Mouse (Mus musculus) megakaryocyte, embryonic 14.5 days (primary cell): ENCODE measurements around the gene Pou2f1. TPM values are rescaled to one million over a fixed set of nuclear protein-coding genes. Genes with fewer than 3 reads are reported as not detected.

Source experiments
- H3K27me3 ChIP-seq: replicated peaks from 2 replicates; pipeline ENCODE3; 2012; ENCODE audit warnings: inconsistent platforms
- H3K36me3 ChIP-seq: replicated peaks from 2 replicates; pipeline ENCODE3; 2012; ENCODE audit warnings: low read length, inconsistent platforms, mixed read lengths
- H3K4me1 ChIP-seq: 2 replicates; pipeline ENCODE4 v1.6.1; 2012; ENCODE audit warnings: inconsistent platforms
- H3K4me3 ChIP-seq: replicated peaks from 2 replicates; pipeline ENCODE3; 2012; ENCODE audit warnings: moderate library complexity, mild to moderate bottlenecking, inconsistent platforms
- H3K9me3 ChIP-seq: 2 replicates; pipeline ENCODE4 v1.6.1; 2012; ENCODE audit warnings: inconsistent platforms
- FLI1 ChIP-seq: IDR thresholded peaks from 2 replicates; pipeline ENCODE4 v1.6.1; 2012; ENCODE audit warnings: low read length, inconsistent platforms, mixed read lengths
- GATA1 ChIP-seq: IDR thresholded peaks from 3 replicates; pipeline ENCODE4 v1.6.1; 2012; ENCODE audit warnings: mixed read lengths, low read length, inconsistent platforms, borderline replicate concordance
- polyA plus RNA-seq: library from polyadenylated mRNA; stranded (reverse); fragments of >175 nt; gene quantifications from 2 replicates; pipeline ENCODE4 v1.2.3, GENCODE M21; 2012; ENCODE audit warnings: low replicate concordance; ENCODE audit not compliant: insufficient read depth

The Pou2f1 gene
- polyA plus RNA-seq, 1 experiment = 3.8 TPM

DNA sequence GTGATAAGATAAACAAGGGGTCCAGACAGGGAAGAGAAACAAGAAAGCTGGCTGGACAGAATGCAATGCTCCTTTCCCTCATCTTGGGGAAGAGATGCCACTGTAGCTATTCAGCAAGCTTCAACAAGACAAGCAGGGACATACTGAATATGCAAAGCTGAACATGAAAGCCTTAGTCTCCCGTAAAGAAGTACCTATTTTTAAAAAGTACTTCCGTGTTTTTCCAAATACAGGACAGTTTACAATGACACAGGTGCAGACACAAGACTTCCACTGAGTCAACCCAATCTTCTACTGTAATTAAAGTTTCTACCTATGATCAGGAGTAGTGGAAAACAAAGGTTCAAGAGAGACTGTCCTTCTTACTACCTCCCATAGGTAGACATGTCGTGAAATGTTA, 72.0 kb downstream of the Pou2f1 start:
- no peak for TF ChIP-seq FLI1
- no peak for TF ChIP-seq GATA1
- H3K9me3 ChIP-seq = no peaks in the 10 kb centered on the region
- H3K36me3 ChIP-seq = peaks cover 2% of the 10 kb centered on the region
- H3K4me1 ChIP-seq = peaks cover 18% of the 10 kb centered on the region
- H3K27me3 ChIP-seq = no peaks in the 10 kb centered on the region
- no peak overlapping the region for H3K4me3 ChIP-seq

DNA sequence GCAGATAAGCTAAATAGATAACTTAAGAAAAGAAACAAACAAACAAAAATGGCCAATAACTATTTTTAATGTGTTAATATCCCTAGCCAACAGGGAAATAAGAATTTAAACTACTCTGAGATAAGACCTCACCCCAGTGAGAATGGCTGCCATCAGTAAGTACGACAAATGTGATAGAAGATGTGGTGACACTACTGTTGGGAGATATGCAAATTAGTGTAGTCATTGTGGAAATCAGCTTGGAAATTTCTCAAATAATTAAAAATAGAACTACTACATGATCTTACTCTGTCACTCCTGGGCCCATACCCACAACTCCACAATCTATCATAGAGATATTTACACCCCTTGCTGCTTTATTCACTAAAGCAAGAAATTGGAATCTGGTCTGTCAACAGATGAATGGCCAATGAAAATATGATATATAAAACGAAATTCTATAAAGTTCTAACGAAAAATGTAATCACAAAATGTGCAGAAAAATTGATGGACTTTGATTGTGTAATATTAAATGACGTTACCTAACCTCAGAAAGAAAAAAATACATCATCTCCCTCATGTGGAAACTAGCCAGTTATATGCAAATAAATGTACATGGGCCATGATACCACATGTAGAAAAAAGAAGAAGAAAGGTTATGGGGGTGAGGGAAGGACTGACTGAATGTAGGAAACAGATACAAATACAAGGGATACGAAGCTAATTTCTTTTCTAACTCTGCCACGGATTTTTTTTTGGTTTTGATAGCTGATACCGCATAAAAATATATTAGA, 74.8 kb downstream of the Pou2f1 start:
- Histone ChIP-seq H3K4me3 (no peak overlapping the region), H3K36me3 (peaks cover 2% of the 10 kb centered on the region)
- TF ChIP-seq GATA1 (no peak), FLI1 (no peak)

DNA sequence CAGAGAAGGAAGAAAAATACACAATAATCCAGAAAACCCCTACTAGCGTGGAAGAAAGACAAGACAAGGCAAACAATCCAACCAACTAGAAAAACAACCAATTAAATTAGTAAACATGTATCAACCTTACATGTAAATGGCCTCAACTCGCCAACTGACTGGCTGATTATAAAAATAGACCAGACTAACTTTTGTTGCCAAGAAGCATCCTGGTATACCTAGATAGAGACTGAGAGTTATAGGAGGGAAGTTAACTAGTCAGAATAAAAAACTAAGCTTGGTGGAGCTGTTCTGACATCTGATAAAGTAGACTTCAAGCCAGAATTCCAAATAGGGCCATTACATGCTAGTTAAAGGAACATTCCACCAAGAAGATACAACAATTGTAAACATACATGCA, 77.3 kb downstream of the Pou2f1 start:
- TF ChIP-seq GATA1 = no peak
- TF ChIP-seq FLI1 = no peak
- Histone ChIP-seq H3K9me3 (no peaks in the 10 kb centered on the region), H3K4me3 (no peak overlapping the region), H3K27me3 (no peaks in the 10 kb centered on the region), H3K4me1 (peaks cover 4% of the 10 kb centered on the region; the same call in 1 of the 2 replicates), H3K36me3 (no peaks in the 10 kb centered on the region)

More for the DNA sequence above, 74.8 kb downstream of the Pou2f1 start:
- H3K9me3 ChIP-seq = no peaks in the 10 kb centered on the region
- no peaks in the 10 kb centered on the region for H3K27me3 ChIP-seq
- peaks cover 4% of the 10 kb centered on the region; the same call in 1 of the 2 replicates for H3K4me1 ChIP-seq

DNA sequence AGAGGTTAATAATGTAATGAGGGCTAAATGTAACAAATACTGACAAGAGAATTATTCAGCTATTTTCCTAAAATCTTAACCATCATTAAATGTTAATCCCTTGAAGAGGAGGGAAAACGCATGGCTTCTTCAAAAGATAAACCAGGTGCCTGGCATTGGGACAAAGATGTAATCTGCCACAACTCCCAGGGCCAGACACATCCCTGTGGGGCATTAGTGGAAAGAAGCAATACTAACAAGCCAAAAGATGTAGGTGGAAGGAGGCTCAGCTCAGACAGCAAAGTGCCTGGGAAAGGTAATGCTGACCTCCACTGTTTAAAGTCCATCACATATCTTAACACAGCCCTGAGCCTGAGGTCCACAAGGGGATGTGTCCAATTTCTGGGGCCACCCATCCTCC, 80.0 kb downstream of the Pou2f1 start:
- Histone ChIP-seq H3K27me3 (no peaks in the 10 kb centered on the region), H3K36me3 (no peaks in the 10 kb centered on the region), H3K9me3 (no peaks in the 10 kb centered on the region), H3K4me1 (peaks cover 4% of the 10 kb centered on the region; the same call in 1 of the 2 replicates), H3K4me3 (no peak overlapping the region)
- no peak for TF ChIP-seq GATA1
- no peak for TF ChIP-seq FLI1

DNA sequence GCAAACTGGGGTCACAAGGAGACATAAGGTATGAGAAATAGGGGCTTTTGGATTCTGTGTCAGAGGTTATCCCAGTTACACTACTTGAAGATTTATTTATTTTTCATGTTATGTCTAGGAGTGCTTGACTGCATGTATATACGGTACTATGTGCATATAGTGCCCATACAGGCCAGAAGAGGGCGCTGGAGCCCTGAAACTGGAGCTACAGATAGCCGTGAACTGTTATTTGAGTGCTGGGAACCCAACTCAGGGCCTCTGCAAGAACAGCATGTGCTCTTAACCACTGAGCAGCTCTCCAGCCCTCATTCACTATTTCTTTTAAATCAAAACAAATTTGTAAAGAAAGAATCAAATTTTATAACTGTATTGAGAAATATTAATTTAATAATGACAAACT, 81.5 kb downstream of the Pou2f1 start:
- peaks cover 4% of the 10 kb centered on the region; the same call in 1 of the 2 replicates for H3K4me1 ChIP-seq
- peaks cover 7% of the 10 kb centered on the region for H3K36me3 ChIP-seq
- H3K27me3 ChIP-seq = no peaks in the 10 kb centered on the region
- no peak for TF ChIP-seq GATA1
- no peak for TF ChIP-seq FLI1
- H3K9me3 ChIP-seq = no peaks in the 10 kb centered on the region
- no peak overlapping the region for H3K4me3 ChIP-seq

DNA sequence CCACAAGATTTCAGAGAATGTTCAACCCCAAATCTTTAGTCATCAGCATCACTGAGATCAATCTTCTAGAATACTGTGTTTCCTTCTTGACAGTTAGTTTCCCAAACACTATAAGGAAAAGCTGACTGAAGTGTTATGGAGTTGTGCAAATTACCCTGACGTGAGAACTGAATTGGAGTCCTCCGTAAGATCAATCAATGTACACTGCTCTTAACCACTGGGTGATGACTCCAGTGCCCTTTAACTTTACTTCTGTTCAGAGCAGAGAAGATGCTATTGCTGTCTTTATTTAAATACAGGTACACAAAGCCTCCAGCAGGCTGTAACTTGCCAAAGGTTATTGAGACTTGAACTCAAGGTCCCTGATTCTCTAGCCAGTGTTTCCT, 88.1 kb downstream of the Pou2f1 start:
- TF ChIP-seq GATA1 (no peak), FLI1 (no peak)
- no peak overlapping the region for H3K4me3 ChIP-seq
- no peaks in the 10 kb centered on the region for H3K9me3 ChIP-seq
- peaks cover 22% of the 10 kb centered on the region for H3K36me3 ChIP-seq
- no peaks in the 10 kb centered on the region for H3K27me3 ChIP-seq
- H3K4me1 ChIP-seq = no peaks in the 10 kb centered on the region

DNA sequence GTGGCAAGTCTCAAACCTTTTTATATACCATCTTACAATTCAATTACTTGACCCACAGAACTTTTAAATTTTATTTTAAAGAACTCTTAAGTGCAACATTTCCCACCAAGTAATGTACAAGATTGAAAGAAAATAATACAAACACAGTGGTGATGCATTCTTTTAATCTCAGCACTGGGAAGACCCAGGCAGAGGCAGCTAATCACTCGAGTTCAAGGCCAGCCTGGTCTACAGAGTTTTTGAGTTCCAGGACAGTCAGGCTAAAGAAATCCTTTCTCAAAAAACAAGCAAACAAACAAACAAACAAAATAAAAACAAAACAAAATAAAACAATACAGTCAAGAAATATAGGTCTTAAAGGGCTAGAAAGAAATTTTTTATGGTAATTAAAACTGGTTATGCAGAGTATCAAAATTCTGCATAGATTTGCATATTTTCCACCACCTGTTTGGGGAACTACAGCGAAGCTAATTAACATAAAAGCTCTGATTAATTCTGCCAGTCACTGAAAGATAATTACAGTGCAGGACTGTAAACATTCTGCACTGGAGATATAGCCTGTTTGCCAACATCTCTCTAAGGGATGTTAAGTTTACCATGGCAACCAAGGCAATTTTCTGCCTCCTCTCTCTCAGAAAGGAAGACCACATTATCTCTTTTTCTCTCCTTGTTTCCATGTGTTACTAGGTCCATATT, 88.6 kb downstream of the Pou2f1 start:
- H3K27me3 ChIP-seq = no peaks in the 10 kb centered on the region
- no peaks in the 10 kb centered on the region for H3K9me3 ChIP-seq
- H3K4me1 ChIP-seq = no peaks in the 10 kb centered on the region
- TF ChIP-seq FLI1 = no peak
- TF ChIP-seq GATA1 = no peak
- H3K4me3 ChIP-seq = no peak overlapping the region
- peaks cover 26% of the 10 kb centered on the region for H3K36me3 ChIP-seq

DNA sequence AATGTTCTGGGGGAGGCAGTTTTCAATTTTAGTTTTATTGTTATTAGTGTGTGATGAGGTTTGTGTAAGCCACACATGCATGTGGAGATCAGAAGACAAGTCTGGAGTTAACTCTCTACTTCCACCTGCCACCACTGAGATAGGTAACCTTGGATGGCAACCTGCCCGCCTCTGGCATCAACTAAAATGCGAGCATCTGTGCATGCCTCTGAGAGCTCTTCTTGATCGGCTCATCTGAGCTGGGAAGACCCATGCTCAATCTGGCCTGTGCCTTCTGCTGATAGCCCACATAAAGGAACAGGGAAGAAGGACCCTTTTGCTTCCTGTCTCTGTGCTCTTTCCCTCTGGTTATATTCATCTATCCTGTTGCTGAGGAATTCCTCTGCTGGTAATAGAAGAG, 93.0 kb downstream of the Pou2f1 start:
- peaks cover 52% of the 10 kb centered on the region for H3K36me3 ChIP-seq
- no peaks in the 10 kb centered on the region for H3K27me3 ChIP-seq
- no peaks in the 10 kb centered on the region for H3K4me1 ChIP-seq
- H3K4me3 ChIP-seq = no peak overlapping the region
- TF ChIP-seq GATA1 (no peak), FLI1 (no peak)
- no peaks in the 10 kb centered on the region for H3K9me3 ChIP-seq

DNA sequence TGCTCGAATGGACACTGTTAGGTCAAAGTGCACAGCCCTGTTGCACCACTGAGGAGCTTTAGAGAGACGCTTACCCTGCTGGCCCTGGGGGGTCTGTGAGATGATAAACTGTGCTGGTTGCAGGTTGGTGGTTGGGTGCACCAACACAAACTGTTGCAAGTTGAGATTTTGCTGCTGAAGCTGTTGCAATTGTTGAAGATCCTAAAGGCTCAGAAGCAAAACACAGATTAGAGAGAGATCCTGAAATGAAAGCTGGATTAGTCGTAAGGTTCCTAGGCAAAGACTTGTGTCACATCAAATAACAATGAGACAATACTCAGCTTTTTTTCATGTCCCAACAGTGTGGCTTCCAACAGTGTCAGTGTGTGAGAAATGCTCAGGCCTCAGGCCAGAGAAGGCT, 93.7 kb downstream of the Pou2f1 start:
- peaks cover 56% of the 10 kb centered on the region for H3K36me3 ChIP-seq
- no peak for TF ChIP-seq GATA1
- TF ChIP-seq FLI1 = no peak

DNA sequence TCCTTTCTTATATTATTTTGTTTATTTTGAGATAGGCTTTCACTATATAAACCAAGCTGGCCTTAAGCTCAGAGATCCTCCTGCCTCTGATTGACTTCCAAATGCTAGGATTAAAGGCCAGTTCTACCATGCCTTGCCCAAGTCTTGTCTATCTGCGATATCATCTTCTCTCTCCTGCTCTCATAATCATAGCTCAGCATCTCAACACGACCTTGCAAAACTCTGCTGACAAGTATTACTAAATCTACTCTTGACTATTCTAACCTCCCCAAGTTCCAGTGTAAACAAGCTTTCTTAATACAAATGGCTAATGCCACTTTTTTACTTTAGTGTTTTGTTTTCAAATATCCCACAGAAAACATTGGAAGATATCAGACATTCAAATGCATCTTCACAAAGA, 94.3 kb downstream of the Pou2f1 start:
- no peaks in the 10 kb centered on the region for H3K9me3 ChIP-seq
- no peaks in the 10 kb centered on the region for H3K4me1 ChIP-seq
- peaks cover 60% of the 10 kb centered on the region for H3K36me3 ChIP-seq
- no peak for TF ChIP-seq FLI1
- no peak for TF ChIP-seq GATA1
- no peak overlapping the region for H3K4me3 ChIP-seq
- H3K27me3 ChIP-seq = no peaks in the 10 kb centered on the region

More for the DNA sequence above, 93.7 kb downstream of the Pou2f1 start:
- Histone ChIP-seq H3K9me3 (no peaks in the 10 kb centered on the region), H3K27me3 (no peaks in the 10 kb centered on the region), H3K4me3 (no peak overlapping the region), H3K4me1 (no peaks in the 10 kb centered on the region)
